Mouse (Mus musculus): Measurements from ENCODE around the gene Jun. TPM values are rescaled to one million over a fixed set of nuclear protein-coding genes. Genes with fewer than 3 reads are reported as not detected.

Gene Jun
- polyA plus RNA-seq, 1 experiment = 13.7 TPM

GRCm38 (mm10) chr4:95048731-95049100 lies 3.3 kb downstream of the Jun start:
- Histone ChIP-seq H3K4me3 (replicated peaks) (no peak overlapping the region), H3K9me3 (ENCODE audit: control insufficient read depth, low read length) (peaks cover 9% of the 10 kb centered on the region; the same call in 1 of the 2 replicates), H3K36me3 (ENCODE audit: control insufficient read depth) (no peaks in the 10 kb centered on the region), H3K4me1 (ENCODE audit: control insufficient read depth) (peaks cover 30% of the 10 kb centered on the region), H3K27me3 (ENCODE audit: control insufficient read depth) (peaks cover 59% of the 10 kb centered on the region)
- no peak for TF ChIP-seq GATA1 (IDR thresholded peaks at IDR 0.05; ENCODE audit: low read length)
- TF ChIP-seq TAL1 (IDR thresholded peaks at IDR 0.05; ENCODE audit: low read length) = no peak

- TF ChIP-seq GATA1 (IDR thresholded peaks at IDR 0.05; ENCODE audit: low read length) (no peak), TAL1 (IDR thresholded peaks at IDR 0.05; ENCODE audit: low read length) (no peak)
- H3K36me3 ChIP-seq (ENCODE audit: control insufficient read depth) = no peaks in the 10 kb centered on the region
- peaks cover 30% of the 10 kb centered on the region for H3K4me1 ChIP-seq (ENCODE audit: control insufficient read depth)
- peaks cover 53% of the 10 kb centered on the region for H3K27me3 ChIP-seq (ENCODE audit: control insufficient read depth)
- no peak overlapping the region for H3K4me3 ChIP-seq (replicated peaks)
- H3K9me3 ChIP-seq (ENCODE audit: control insufficient read depth, low read length) = peaks cover 9% of the 10 kb centered on the region; the same call in 1 of the 2 replicates
Measured at GRCm38 (mm10) chr4:95048021-95048730, 3.8 kb downstream of the Jun start.

- TF ChIP-seq GATA1 (IDR thresholded peaks at IDR 0.05; ENCODE audit: low read length) (no peak), TAL1 (IDR thresholded peaks at IDR 0.05; ENCODE audit: low read length) (no peak)
- Histone ChIP-seq H3K4me3 (replicated peaks) (no peak overlapping the region), H3K9me3 (ENCODE audit: control insufficient read depth, low read length) (no peaks in the 10 kb centered on the region), H3K27me3 (ENCODE audit: control insufficient read depth) (peaks cover 23% of the 10 kb centered on the region), H3K4me1 (ENCODE audit: control insufficient read depth) (peaks cover under 1% of the 10 kb centered on the region; the same call in 1 of the 2 replicates), H3K36me3 (ENCODE audit: control insufficient read depth) (no peaks in the 10 kb centered on the region)
Measured at GRCm38 (mm10) chr4:95045133-95045532, 6.9 kb downstream of the Jun start.

- TF ChIP-seq TAL1 (IDR thresholded peaks at IDR 0.05; ENCODE audit: low read length) (no peak), GATA1 (IDR thresholded peaks at IDR 0.05; ENCODE audit: low read length) (no peak)
- H3K27me3 ChIP-seq (ENCODE audit: control insufficient read depth) = peaks cover 19% of the 10 kb centered on the region
Measured at GRCm38 (mm10) chr4:95044721-95045120, 7.3 kb downstream of the Jun start.

GRCm38 (mm10) chr4:95038024-95038423 lies 14.0 kb downstream of the Jun start:
- no peaks in the 10 kb centered on the region for H3K9me3 ChIP-seq (ENCODE audit: control insufficient read depth, low read length)
- no peak overlapping the region for H3K4me3 ChIP-seq (replicated peaks)
- TF ChIP-seq GATA1 (IDR thresholded peaks at IDR 0.05; ENCODE audit: low read length) = no peak
- TF ChIP-seq TAL1 (IDR thresholded peaks at IDR 0.05; ENCODE audit: low read length) = no peak
- H3K4me1 ChIP-seq (ENCODE audit: control insufficient read depth) = no peaks in the 10 kb centered on the region
- no peaks in the 10 kb centered on the region for H3K27me3 ChIP-seq (ENCODE audit: control insufficient read depth)
- no peaks in the 10 kb centered on the region for H3K36me3 ChIP-seq (ENCODE audit: control insufficient read depth)

More at GRCm38 (mm10) chr4:95044721-95045120, 7.3 kb downstream of the Jun start:
- H3K9me3 ChIP-seq (ENCODE audit: control insufficient read depth, low read length) = no peaks in the 10 kb centered on the region
- no peaks in the 10 kb centered on the region for H3K36me3 ChIP-seq (ENCODE audit: control insufficient read depth)
- no peaks in the 10 kb centered on the region for H3K4me1 ChIP-seq (ENCODE audit: control insufficient read depth)
- no peak overlapping the region for H3K4me3 ChIP-seq (replicated peaks)

- TF ChIP-seq GATA1 (IDR thresholded peaks at IDR 0.05; ENCODE audit: low read length) (no peak), TAL1 (IDR thresholded peaks at IDR 0.05; ENCODE audit: low read length) (no peak)
- H3K27me3 ChIP-seq (ENCODE audit: control insufficient read depth) = no peaks in the 10 kb centered on the region
- H3K4me3 ChIP-seq (replicated peaks) = no peak overlapping the region
- no peaks in the 10 kb centered on the region for H3K36me3 ChIP-seq (ENCODE audit: control insufficient read depth)
- H3K4me1 ChIP-seq (ENCODE audit: control insufficient read depth) = no peaks in the 10 kb centered on the region
- H3K9me3 ChIP-seq (ENCODE audit: control insufficient read depth, low read length) = no peaks in the 10 kb centered on the region
Measured at GRCm38 (mm10) chr4:95031158-95031557, 20.9 kb downstream of the Jun start.

GRCm38 (mm10) chr4:95025847-95026600 lies 26.0 kb downstream of the Jun start:
- TF ChIP-seq GATA1 (IDR thresholded peaks at IDR 0.05; ENCODE audit: low read length) = no peak
- TF ChIP-seq TAL1 (IDR thresholded peaks at IDR 0.05; ENCODE audit: low read length) = no peak
- H3K36me3 ChIP-seq (ENCODE audit: control insufficient read depth) = no peaks in the 10 kb centered on the region
- H3K9me3 ChIP-seq (ENCODE audit: control insufficient read depth, low read length) = no peaks in the 10 kb centered on the region
- H3K27me3 ChIP-seq (ENCODE audit: control insufficient read depth) = no peaks in the 10 kb centered on the region
- H3K4me1 ChIP-seq (ENCODE audit: control insufficient read depth) = no peaks in the 10 kb centered on the region
- no peak overlapping the region for H3K4me3 ChIP-seq (replicated peaks)

GRCm38 (mm10) chr4:95023350-95023953 lies 28.6 kb downstream of the Jun start:
- H3K4me3 ChIP-seq (replicated peaks) = no peak overlapping the region

More at GRCm38 (mm10) chr4:95023350-95023953, 28.6 kb downstream of the Jun start:
- no peaks in the 10 kb centered on the region for H3K9me3 ChIP-seq (ENCODE audit: control insufficient read depth, low read length)
- no peaks in the 10 kb centered on the region for H3K4me1 ChIP-seq (ENCODE audit: control insufficient read depth)
- H3K27me3 ChIP-seq (ENCODE audit: control insufficient read depth) = no peaks in the 10 kb centered on the region
- TF ChIP-seq GATA1 (IDR thresholded peaks at IDR 0.05; ENCODE audit: low read length) = no peak
- H3K36me3 ChIP-seq (ENCODE audit: control insufficient read depth) = no peaks in the 10 kb centered on the region
